In genomic region chr12:103343456-103343855, GRCm38 (mm10) we compare ENCODE assay signal across 10 mouse cellular contexts. TPM values are rescaled to one million over a fixed set of nuclear protein-coding genes. Genes with fewer than 3 reads are reported as not detected.
A peak's percentile ranks its signal among the peaks of the same experiment; 100 is the strongest.
DNase-seq lines count a peak whose midpoint lies in the region; ATAC-seq and TF ChIP-seq lines count a peak whose summit lies in the region.
"Had no signal": no experiment of that assay in that cellular context is flagged by ENCODE, and none has a peak within 500 bp of the region (broad histone marks: within the 10 kb centered on the region; RNA-seq: fewer than 3 reads in every experiment).

No protein-coding gene starts in this region.

- TF ChIP-seq CTCF in heart, postnatal 0 days (IDR thresholded peaks at IDR 0.05; ENCODE audit: low read depth) = no peak
- no peak for TF ChIP-seq CTCF in liver, postnatal 0 days (IDR thresholded peaks at IDR 0.05; ENCODE audit: low read depth)
- TF ChIP-seq CTCF in hindbrain, postnatal 0 days (IDR thresholded peaks at IDR 0.05; ENCODE audit: low read depth) = no peak

- H3K9ac ChIP-seq in heart, postnatal 0 days (replicated peaks; ENCODE audit: low read depth, low read length) = no peak overlapping the region
- H3K9ac ChIP-seq in liver, postnatal 0 days (replicated peaks) = no peak overlapping the region
- no peak overlapping the region for H3K9ac ChIP-seq in hindbrain, postnatal 0 days (replicated peaks; ENCODE audit: low read length)

- DNase-seq in heart, postnatal 0 days (ENCODE audit: low spot score) = no peak
- no peak for DNase-seq in heart, adult 8-10 months (ENCODE audit: low spot score)
- peak; percentile 68 for DNase-seq in liver, postnatal 0 days
- DNase-seq in spleen, postnatal 36 days (ENCODE audit: low spot score in 2 of 2) = peak; percentile 91
- no peak for DNase-seq in cerebellum, postnatal 10 days
- no peak for DNase-seq in hindbrain, postnatal 0 days (ENCODE audit: low spot score)
- DNase-seq in Muller cell, postnatal 12 days (ENCODE audit: inconsistent ontology term) = no peak

- H3K27me3 ChIP-seq in heart, postnatal 0 days (ENCODE audit: control insufficient read depth, insufficient read depth, low read length) = no peaks in the 10 kb centered on the region
- H3K27me3 ChIP-seq in liver, postnatal 0 days (ENCODE audit: insufficient read depth, low read length) = no peaks in the 10 kb centered on the region
- H3K27me3 ChIP-seq in hindbrain, postnatal 0 days (ENCODE audit: insufficient read depth, low read length) = no peaks in the 10 kb centered on the region

- WGBS in heart, postnatal 0 days = 75% methylated on average over 8 of the region's 8 CpGs
- 34% methylated on average over 8 of the region's 8 CpGs for WGBS in liver, postnatal 0 days (ENCODE audit: insufficient replicate concordance)
- 84% methylated on average over 8 of the region's 8 CpGs for WGBS in hindbrain, postnatal 0 days

- peaks cover 43% of the 10 kb centered on the region for H3K36me3 ChIP-seq in heart, postnatal 0 days (replicated peaks; ENCODE audit: control insufficient read depth, insufficient read depth, low read length)
- H3K36me3 ChIP-seq in liver, postnatal 0 days (replicated peaks; ENCODE audit: insufficient read depth, low read length) = no peaks in the 10 kb centered on the region
- no peaks in the 10 kb centered on the region for H3K36me3 ChIP-seq in hindbrain, postnatal 0 days (ENCODE audit: insufficient read depth, low read length)

- ATAC-seq in heart, postnatal 0 days (ENCODE audit: insufficient read depth, low read depth) = no peak
- ATAC-seq in activated CD4-positive, CD25-positive, alpha-beta regulatory T cell, adult 4 months = peak; percentile 51
- ATAC-seq in liver, postnatal 0 days = peak; percentile 69
- ATAC-seq in hindbrain, postnatal 0 days = no peak

- H3K4me3 ChIP-seq in heart, postnatal 0 days (ENCODE audit: low read depth, low read length) = no peak overlapping the region
- no peak overlapping the region for H3K4me3 ChIP-seq in liver, postnatal 0 days (ENCODE audit: low read depth, low read length)
- H3K4me3 ChIP-seq in hindbrain, postnatal 0 days (ENCODE audit: low read length) = no peak overlapping the region
- H3K4me3 ChIP-seq: erythroblast, embryonic 14.5 days had no signal

- H3K4me1 ChIP-seq in heart, postnatal 0 days (ENCODE audit: control insufficient read depth, insufficient read depth) = peaks cover 28% of the 10 kb centered on the region; the same call in 1 of the 2 replicates
- peaks cover 29% of the 10 kb centered on the region for H3K4me1 ChIP-seq in liver, postnatal 0 days (ENCODE audit: insufficient read depth)
- no peaks in the 10 kb centered on the region for H3K4me1 ChIP-seq in hindbrain, postnatal 0 days (ENCODE audit: insufficient read depth, low read length)

- H3K27ac ChIP-seq in heart, postnatal 0 days (ENCODE audit: low read depth) = peak overlapping the region; percentile 9; the same call in 1 of the 2 replicates
- peak overlapping the region; percentile 77 for H3K27ac ChIP-seq in liver, postnatal 0 days (ENCODE audit: low read depth)
- no peak overlapping the region for H3K27ac ChIP-seq in hindbrain, postnatal 0 days

- H3K9me3 ChIP-seq in heart, postnatal 0 days (replicated peaks; ENCODE audit: control insufficient read depth, low read length) = no peaks in the 10 kb centered on the region
- H3K9me3 ChIP-seq in liver, postnatal 0 days (ENCODE audit: low read length) = no peaks in the 10 kb centered on the region
- H3K9me3 ChIP-seq in hindbrain, postnatal 0 days (ENCODE audit: low read length) = no peaks in the 10 kb centered on the region

- no peak for TF ChIP-seq EP300 in heart, postnatal 0 days (IDR thresholded peaks at IDR 0.05; ENCODE audit: low read depth)
- no peak for TF ChIP-seq EP300 in liver, postnatal 0 days (IDR thresholded peaks at IDR 0.05; ENCODE audit: low read depth)

- no peak overlapping the region for H3K4me2 ChIP-seq in heart, postnatal 0 days (ENCODE audit: low read depth, low read length)
- no peak overlapping the region for H3K4me2 ChIP-seq in liver, postnatal 0 days (ENCODE audit: low read depth, low read length)
- no peak overlapping the region for H3K4me2 ChIP-seq in hindbrain, postnatal 0 days (ENCODE audit: low read depth, low read length)

RNA-seq across cellular contexts. Expression of gene Asb2, which starts 12.3 kb away (rescaled TPM):
- 572 and 632 TPM in 2 replicates for total RNA-seq in heart, postnatal 0 days (2014; rRNA removed; ENCODE audit: low replicate concordance)
- 289 and 380 TPM in 2 replicates for polyA plus RNA-seq in heart, postnatal 0 days (2015; fragmentation: Nextera tagmentation; extraction: Ambion mirVana)
- 100 to 1,000 TPM; 485 to 583 (median 548) TPM for total RNA-seq in heart, adult 8-10 months (2022)
- 10 to 100 TPM; 14.2 to 37.7 TPM for polyA plus RNA-seq in activated CD4-positive, CD25-positive, alpha-beta regulatory T cell, adult 4 months (2017; shearing (Covaris generic))
- polyA plus RNA-seq in liver, postnatal 0 days (2015; fragmentation: Nextera tagmentation; extraction: Ambion mirVana) = 5.7 and 5.9 TPM in 2 replicates
- 3.2 and 4.2 TPM in 2 replicates for total RNA-seq in hindbrain, postnatal 0 days (2014; rRNA removed)
- 1.4 and 1.6 TPM in 2 replicates for polyA plus RNA-seq in hindbrain, postnatal 0 days (2015; fragmentation: Nextera tagmentation; extraction: Ambion mirVana)

RNA-seq across cellular contexts. Expression of gene Fam181a, which starts 32.7 kb away (rescaled TPM):
- total RNA-seq in heart, postnatal 0 days (2014; rRNA removed; ENCODE audit: low replicate concordance) = not detected in 2 replicates
- polyA plus RNA-seq in heart, postnatal 0 days (2015; fragmentation: Nextera tagmentation; extraction: Ambion mirVana) = not detected in 2 replicates
- total RNA-seq in heart, adult 8-10 months (2022) = not detected
- polyA plus RNA-seq in activated CD4-positive, CD25-positive, alpha-beta regulatory T cell, adult 4 months (2017; shearing (Covaris generic)) = not detected
- polyA plus RNA-seq in liver, postnatal 0 days (2015; fragmentation: Nextera tagmentation; extraction: Ambion mirVana) = not detected in 2 replicates
- total RNA-seq in hindbrain, postnatal 0 days (2014; rRNA removed) = 14.6 and 18.5 TPM in 2 replicates
- 8.1 and 9.2 TPM in 2 replicates for polyA plus RNA-seq in hindbrain, postnatal 0 days (2015; fragmentation: Nextera tagmentation; extraction: Ambion mirVana)
- polyA plus RNA-seq: erythroblast, embryonic 14.5 days; large intestine, adult 2 months had no signal

RNA-seq across cellular contexts. Expression of gene Otub2, which starts 45.0 kb away (rescaled TPM):
- 8.6 and 12.2 TPM in 2 replicates for total RNA-seq in heart, postnatal 0 days (2014; rRNA removed; ENCODE audit: low replicate concordance)
- 5.0 and 5.7 TPM in 2 replicates for polyA plus RNA-seq in heart, postnatal 0 days (2015; fragmentation: Nextera tagmentation; extraction: Ambion mirVana)
- 1 to 10 TPM; 2.5 to 4.2 (median 3.5) TPM for total RNA-seq in heart, adult 8-10 months (2022)
- 1 to 10 TPM; 1.7 TPM for polyA plus RNA-seq in activated CD4-positive, CD25-positive, alpha-beta regulatory T cell, adult 4 months (2017; shearing (Covaris generic))
- polyA plus RNA-seq in liver, postnatal 0 days (2015; fragmentation: Nextera tagmentation; extraction: Ambion mirVana) = 8.2 and 9.2 TPM in 2 replicates
- total RNA-seq in hindbrain, postnatal 0 days (2014; rRNA removed) = 21.0 and 27.6 TPM in 2 replicates
- 17.3 and 18.5 TPM in 2 replicates for polyA plus RNA-seq in hindbrain, postnatal 0 days (2015; fragmentation: Nextera tagmentation; extraction: Ambion mirVana)

Comparison
In these comparisons a context has a peak if more than half of its experiments do, and no peak if none do; other contexts are left out.
1. ATAC-seq: peak in activated CD4-positive, CD25-positive, alpha-beta regulatory T cell, adult 4 months (single experiment) and liver, postnatal 0 days (single experiment); none in heart, postnatal 0 days (single experiment) and hindbrain, postnatal 0 days (single experiment).
2. DNase-seq: peak in liver, postnatal 0 days (single experiment) and spleen, postnatal 36 days (2 of 2); none in heart, postnatal 0 days (single experiment), heart, adult 8-10 months (single experiment), cerebellum, postnatal 10 days (0 of 2), hindbrain, postnatal 0 days (single experiment) and Muller cell, postnatal 12 days (single experiment).